7 mouse cellular contexts compared by ENCODE assay signal in the genomic region with DNA sequence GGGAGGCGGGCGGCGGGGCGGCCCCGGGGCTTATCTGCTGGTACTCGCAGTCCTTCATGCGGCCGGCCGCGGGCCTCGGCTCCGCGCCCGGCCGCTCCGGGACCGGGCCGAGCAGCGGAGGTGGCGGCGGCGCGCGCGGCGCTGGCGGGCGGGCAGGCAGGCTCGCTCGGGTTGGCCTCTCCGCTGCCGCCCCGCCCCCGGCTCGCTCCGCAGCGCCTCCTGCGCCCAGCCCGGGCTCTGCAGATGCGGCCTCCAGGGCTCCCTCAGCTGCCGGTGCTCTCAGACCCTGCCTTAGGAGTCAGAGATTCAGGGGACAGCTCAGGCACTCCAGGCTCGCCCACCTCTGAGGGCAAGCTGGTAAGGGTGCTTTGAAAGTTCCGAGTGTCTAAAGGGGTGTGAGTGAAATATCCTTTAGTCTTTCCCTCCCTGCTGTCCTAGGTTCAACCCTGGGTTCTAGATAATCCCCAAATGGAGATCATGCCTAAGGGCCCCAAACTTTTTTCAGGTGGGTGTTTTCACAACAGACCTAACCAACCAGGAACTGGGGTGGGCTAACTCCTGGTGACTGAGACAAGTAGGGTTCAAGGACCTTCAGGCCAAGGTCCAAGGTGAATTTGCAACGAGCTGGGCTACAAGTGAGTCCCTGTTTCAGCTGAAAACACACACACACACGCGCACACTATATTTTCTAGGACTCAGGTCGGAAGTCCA. TPM values are rescaled to one million over a fixed set of nuclear protein-coding genes. Genes with fewer than 3 reads are reported as not detected.
DNase-seq lines count a peak whose midpoint lies in the region; ATAC-seq and TF ChIP-seq lines count a peak whose summit lies in the region.

No protein-coding gene starts in this region.

- peak; percentile 80 for ATAC-seq in intestine, postnatal 0 days
- peak; percentile 94 for ATAC-seq in midbrain, embryonic 13.5 days

- no peaks in the 10 kb centered on the region for H3K9me3 ChIP-seq in intestine, postnatal 0 days (ENCODE audit: control insufficient read depth)
- no peaks in the 10 kb centered on the region for H3K9me3 ChIP-seq in limb, embryonic 10.5 days (replicated peaks)
- no peaks in the 10 kb centered on the region for H3K9me3 ChIP-seq in midbrain, embryonic 13.5 days

- peak overlapping the region; percentile 31; the same call in 1 of the 2 replicates for H3K27ac ChIP-seq in intestine, postnatal 0 days (ENCODE audit: low read depth, low read length)
- peak overlapping the region; percentile 92 for H3K27ac ChIP-seq in limb, embryonic 10.5 days
- H3K27ac ChIP-seq in midbrain, embryonic 13.5 days, result peak overlapping the region; percentile 86
- no peak overlapping the region for H3K27ac ChIP-seq in small intestine, adult 2 months (ENCODE audit: insufficient read depth, low read depth, low read length)

- TF ChIP-seq CTCF in intestine, postnatal 0 days (IDR thresholded peaks at IDR 0.05; ENCODE audit: low read depth), result peak; percentile 80
- peak; percentile 57 for TF ChIP-seq CTCF in small intestine, adult 2 months (IDR thresholded peaks at IDR 0.05; ENCODE audit: extremely low read depth, insufficient read length, insufficient replicate concordance, low read depth, low read length)

- peak; percentile 94 for DNase-seq in adrenal gland, adult 2 months
- DNase-seq in embryo, embryonic 11.5 days (ENCODE audit: low read depth, low spot score), result peak; percentile 61
- DNase-seq in gastrocnemius, postnatal 4 days (ENCODE audit: low spot score in 2 of 2), result peak; percentile 84 to 86
- peak; percentile 90 for DNase-seq in limb, embryonic 10.5 days (ENCODE audit: low spot score)

- peak overlapping the region; percentile 82 for H3K9ac ChIP-seq in intestine, postnatal 0 days (ENCODE audit: low read depth, low read length)
- peak overlapping the region; percentile 92 for H3K9ac ChIP-seq in midbrain, embryonic 13.5 days (replicated peaks)

- 6% methylated on average over 43 of the region's 47 CpGs for WGBS in intestine, postnatal 0 days
- 7% methylated on average over 47 of the region's 47 CpGs for WGBS in limb, embryonic 10.5 days
- WGBS in midbrain, embryonic 13.5 days, result 8% methylated on average over 47 of the region's 47 CpGs
- 8% methylated on average over 39 of the region's 47 CpGs for WGBS in small intestine, adult 2 months

- H3K27me3 ChIP-seq in intestine, postnatal 0 days (replicated peaks; ENCODE audit: control insufficient read depth, insufficient read depth, low read length), result no peaks in the 10 kb centered on the region
- H3K27me3 ChIP-seq in limb, embryonic 10.5 days (ENCODE audit: low read depth, poor library complexity, severe bottlenecking), result no peaks in the 10 kb centered on the region
- no peaks in the 10 kb centered on the region for H3K27me3 ChIP-seq in midbrain, embryonic 13.5 days
- no peaks in the 10 kb centered on the region for H3K27me3 ChIP-seq in small intestine, adult 2 months (ENCODE audit: control insufficient read depth, insufficient read depth, low read length)

- H3K4me1 ChIP-seq in intestine, postnatal 0 days (replicated peaks; ENCODE audit: control insufficient read depth, insufficient read depth, low read length), result no peaks in the 10 kb centered on the region
- H3K4me1 ChIP-seq in limb, embryonic 10.5 days, result peaks cover 36% of the 10 kb centered on the region
- H3K4me1 ChIP-seq in midbrain, embryonic 13.5 days (replicated peaks), result peaks cover 31% of the 10 kb centered on the region
- peaks cover 17% of the 10 kb centered on the region for H3K4me1 ChIP-seq in small intestine, adult 2 months (ENCODE audit: control insufficient read depth, insufficient read depth, insufficient read length, low read length)

- TF ChIP-seq POLR2A in small intestine, adult 2 months (IDR thresholded peaks at IDR 0.05; ENCODE audit: low read depth, low read length), result peak; percentile 53; the same call in 1 of the 2 replicates

- H3K4me3 ChIP-seq in intestine, postnatal 0 days (ENCODE audit: low read depth, low read length), result peak overlapping the region; percentile 68
- H3K4me3 ChIP-seq in limb, embryonic 10.5 days, result peak overlapping the region; percentile 90
- H3K4me3 ChIP-seq in midbrain, embryonic 13.5 days (replicated peaks), result peak overlapping the region; percentile 82
- peak overlapping the region; percentile 77 for H3K4me3 ChIP-seq in small intestine, adult 2 months (ENCODE audit: low read depth, low read length)

- H3K4me2 ChIP-seq in intestine, postnatal 0 days (replicated peaks; ENCODE audit: low read depth), result peak overlapping the region; percentile 93
- peak overlapping the region; percentile 91 for H3K4me2 ChIP-seq in midbrain, embryonic 13.5 days (replicated peaks)

- H3K36me3 ChIP-seq in intestine, postnatal 0 days (ENCODE audit: control insufficient read depth, insufficient read depth), result no peaks in the 10 kb centered on the region
- H3K36me3 ChIP-seq in limb, embryonic 10.5 days, result no peaks in the 10 kb centered on the region; the same call in 1 of the 2 replicates
- 0 out of 2 replicates have a peak, but pooled peaks cover 4% of the 10 kb centered on the region for H3K36me3 ChIP-seq in midbrain, embryonic 13.5 days
- no peaks in the 10 kb centered on the region for H3K36me3 ChIP-seq in small intestine, adult 2 months (ENCODE audit: control insufficient read depth, insufficient read depth, low read length)

RNA-seq across cellular contexts. Expression of a gene that starts 16.5 kb away (rescaled TPM):
- 10 to 100 TPM; 18.4 to 24.8 TPM for total RNA-seq in adrenal gland, adult 2 months (2021)
- 31.0 and 32.9 TPM in 2 replicates for polyA plus RNA-seq in adrenal gland, adult 2 months (2012; rRNA removed)
- 10 to 100 TPM; 20.8 to 23.7 TPM for total RNA-seq in gastrocnemius, postnatal 4 days (2021)
- polyA plus RNA-seq in intestine, postnatal 0 days (2015; fragmentation: Nextera tagmentation; extraction: Ambion mirVana), result 1.8 and 2.3 TPM in 2 replicates
- 3.6 and 4.0 TPM in 2 replicates for polyA plus RNA-seq in limb, embryonic 10.5 days (2016; fragmentation: Nextera tagmentation; extraction: Ambion mirVana)
- polyA plus RNA-seq in midbrain, embryonic 13.5 days (2015; fragmentation: Nextera tagmentation; extraction: Ambion mirVana), result 3.5 and 4.1 TPM in 2 replicates
- 18.7 and 36.7 TPM in 2 replicates for polyA plus RNA-seq in small intestine, adult 2 months (2012; rRNA removed)

RNA-seq across cellular contexts. Expression of a gene that starts 31.5 kb away (rescaled TPM):
- total RNA-seq in adrenal gland, adult 2 months (2021), result 1 to 10 TPM; 1.4 to 1.8 TPM
- 2.1 and 3.0 TPM in 2 replicates for polyA plus RNA-seq in adrenal gland, adult 2 months (2012; rRNA removed)
- total RNA-seq in gastrocnemius, postnatal 4 days (2021), result 1 to 10 TPM; 2.2 to 2.3 TPM
- 34.8 and 37.6 TPM in 2 replicates for polyA plus RNA-seq in intestine, postnatal 0 days (2015; fragmentation: Nextera tagmentation; extraction: Ambion mirVana)
- 29.7 and 38.7 TPM in 2 replicates for polyA plus RNA-seq in limb, embryonic 10.5 days (2016; fragmentation: Nextera tagmentation; extraction: Ambion mirVana)
- 0.89 and 1.2 TPM in 2 replicates for polyA plus RNA-seq in midbrain, embryonic 13.5 days (2015; fragmentation: Nextera tagmentation; extraction: Ambion mirVana)
- polyA plus RNA-seq in small intestine, adult 2 months (2012; rRNA removed), result 175 and 423 TPM in 2 replicates

RNA-seq across cellular contexts. Expression of a gene that starts 39.0 kb away (rescaled TPM):
- 10 to 100 TPM; 13.0 to 19.7 TPM for total RNA-seq in adrenal gland, adult 2 months (2021)
- 13.4 and 14.0 TPM in 2 replicates for polyA plus RNA-seq in adrenal gland, adult 2 months (2012; rRNA removed)
- total RNA-seq in gastrocnemius, postnatal 4 days (2021), result 10 to 100 TPM; 11.3 to 11.7 TPM
- polyA plus RNA-seq in intestine, postnatal 0 days (2015; fragmentation: Nextera tagmentation; extraction: Ambion mirVana), result 10.7 and 12.5 TPM in 2 replicates
- 17.9 and 19.6 TPM in 2 replicates for polyA plus RNA-seq in limb, embryonic 10.5 days (2016; fragmentation: Nextera tagmentation; extraction: Ambion mirVana)
- polyA plus RNA-seq in midbrain, embryonic 13.5 days (2015; fragmentation: Nextera tagmentation; extraction: Ambion mirVana), result 13.7 and 16.0 TPM in 2 replicates
- polyA plus RNA-seq in small intestine, adult 2 months (2012; rRNA removed), result 6.0 and 8.9 TPM in 2 replicates

RNA-seq across cellular contexts. Expression of a gene that starts 49.3 kb away (rescaled TPM):
- 10 to 100 TPM; 16.5 to 18.5 TPM for total RNA-seq in adrenal gland, adult 2 months (2021)
- 63.3 and 82.5 TPM in 2 replicates for polyA plus RNA-seq in adrenal gland, adult 2 months (2012; rRNA removed)
- total RNA-seq in gastrocnemius, postnatal 4 days (2021), result 1 to 10 TPM; 6.5 to 7.6 TPM
- polyA plus RNA-seq in intestine, postnatal 0 days (2015; fragmentation: Nextera tagmentation; extraction: Ambion mirVana), result 16.1 and 18.4 TPM in 2 replicates
- 31.3 and 31.6 TPM in 2 replicates for polyA plus RNA-seq in limb, embryonic 10.5 days (2016; fragmentation: Nextera tagmentation; extraction: Ambion mirVana)
- 20.6 and 23.5 TPM in 2 replicates for polyA plus RNA-seq in midbrain, embryonic 13.5 days (2015; fragmentation: Nextera tagmentation; extraction: Ambion mirVana)
- 40.7 and 77.8 TPM in 2 replicates for polyA plus RNA-seq in small intestine, adult 2 months (2012; rRNA removed)

RNA-seq across cellular contexts. Expression of a gene that starts 58.9 kb away (rescaled TPM):
- 1 to 10 TPM; 6.0 to 7.5 TPM for total RNA-seq in adrenal gland, adult 2 months (2021)
- polyA plus RNA-seq in adrenal gland, adult 2 months (2012; rRNA removed), result 8.5 and 13.1 TPM in 2 replicates
- total RNA-seq in gastrocnemius, postnatal 4 days (2021), result 1 to 10 TPM; 5.2 to 6.0 TPM
- 7.1 and 7.2 TPM in 2 replicates for polyA plus RNA-seq in intestine, postnatal 0 days (2015; fragmentation: Nextera tagmentation; extraction: Ambion mirVana)
- polyA plus RNA-seq in limb, embryonic 10.5 days (2016; fragmentation: Nextera tagmentation; extraction: Ambion mirVana), result 12.9 and 14.0 TPM in 2 replicates
- polyA plus RNA-seq in midbrain, embryonic 13.5 days (2015; fragmentation: Nextera tagmentation; extraction: Ambion mirVana), result 7.6 and 7.8 TPM in 2 replicates
- polyA plus RNA-seq in small intestine, adult 2 months (2012; rRNA removed), result 4.1 and 7.3 TPM in 2 replicates
